Mouse (Mus musculus) regulatory T cell (primary cell): ENCODE measurements around the gene Thra.

Source experiments
- in situ Hi-C: fragments of 300-600 bp; cut with MboI, MseI; formaldehyde crosslinking; loops from one replicate; pipeline ENCODE4 v1.15.1; 2025; ENCODE audit warnings: high pct_unique_total_duplicates

The Thra gene

GRCm38 (mm10) chr11:98795015-98795713, 54.7 kb downstream of the Thra start, which contains the start of gene Msl1:
Gene Msl1 (plus strand): TSS chr11:98795516.
- in situ Hi-C loops, result loop anchor here (10.0 kb wide), 1 partner anchor 950 kb away; the partner anchor contains the start of gene B230217C12Rik

DNA sequence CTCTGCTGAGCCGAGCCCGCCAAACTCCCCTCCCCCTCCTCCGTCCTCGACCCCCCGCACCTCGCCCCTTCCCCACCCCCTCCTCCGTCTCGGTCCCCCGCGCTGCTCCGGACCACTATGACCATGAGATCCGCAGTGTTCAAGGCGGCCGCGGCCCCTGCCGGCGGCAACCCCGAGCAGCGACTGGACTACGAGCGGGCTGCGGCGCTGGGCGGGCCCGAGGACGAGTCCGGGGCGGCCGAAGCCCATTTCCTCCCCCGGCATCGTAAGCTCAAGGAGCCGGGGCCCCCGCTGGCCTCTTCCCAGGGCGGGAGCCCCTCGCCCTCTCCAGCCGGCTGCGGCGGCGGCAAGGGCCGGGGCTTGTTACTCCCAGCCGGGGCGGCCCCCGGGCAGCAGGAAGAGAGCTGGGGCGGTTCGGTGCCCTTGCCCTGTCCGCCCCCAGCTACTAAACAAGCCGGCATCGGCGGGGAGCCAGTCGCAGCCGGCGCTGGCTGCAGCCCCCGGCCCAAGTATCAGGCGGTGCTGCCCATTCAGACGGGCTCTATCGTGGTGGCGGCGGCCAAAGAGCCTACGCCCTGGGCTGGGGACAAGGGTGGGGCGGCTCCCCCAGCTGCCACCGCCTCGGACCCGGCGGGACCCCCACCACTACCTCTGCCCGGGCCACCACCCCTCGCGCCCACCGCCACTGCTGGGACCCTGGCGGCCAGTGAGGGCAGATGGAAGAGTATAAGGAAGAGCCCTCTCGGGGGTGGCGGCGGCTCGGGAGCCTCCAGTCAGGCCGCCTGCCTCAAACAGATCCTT, 55.5 kb downstream of the Thra start:
- in situ Hi-C loops, result loop anchor here (10.0 kb wide), 1 partner anchor 951 kb away; the partner anchor contains the start of gene B230217C12Rik

DNA sequence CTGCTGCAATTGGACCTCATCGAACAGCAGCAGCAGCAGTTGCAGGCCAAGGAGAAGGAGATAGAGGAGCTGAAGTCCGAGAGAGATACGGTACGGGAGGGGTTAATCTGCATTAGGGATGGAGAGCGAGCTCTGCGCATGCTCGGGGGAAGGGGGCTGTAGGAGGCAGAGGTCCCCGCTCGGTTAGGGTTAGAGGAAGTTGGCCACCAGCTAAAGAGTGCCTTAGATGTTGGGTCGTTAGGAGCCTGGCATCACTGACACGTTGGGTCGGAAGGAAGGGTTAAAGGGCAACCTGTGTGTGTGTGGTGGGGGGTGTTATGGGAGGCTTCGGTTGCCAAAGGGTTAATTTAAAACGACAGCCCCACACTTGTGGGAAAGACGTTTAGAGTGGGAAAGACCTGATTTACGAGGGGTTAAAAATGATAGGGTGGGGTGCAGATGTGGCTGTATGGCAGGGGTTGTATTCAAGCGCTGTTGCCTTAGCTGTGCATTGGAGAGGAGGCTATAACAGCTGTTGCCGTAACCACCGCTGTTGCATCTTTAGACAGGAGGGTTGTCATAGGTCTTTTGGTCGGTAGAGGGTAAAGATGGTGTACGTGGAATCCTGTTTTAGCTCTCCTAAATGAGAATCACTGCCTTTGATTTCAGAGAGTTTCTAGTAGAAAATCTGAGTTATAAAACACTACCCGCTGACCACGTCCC, 56.2 kb downstream of the Thra start:
- in situ Hi-C loops, result loop anchor here (10.0 kb wide), 1 partner anchor 952 kb away; the partner anchor contains the start of gene B230217C12Rik

GRCm38 (mm10) chr11:98797306-98797705, 56.9 kb downstream of the Thra start:
- in situ Hi-C loops, result loop anchor here (10.0 kb wide), 1 partner anchor 953 kb away; the partner anchor contains the start of gene B230217C12Rik

DNA sequence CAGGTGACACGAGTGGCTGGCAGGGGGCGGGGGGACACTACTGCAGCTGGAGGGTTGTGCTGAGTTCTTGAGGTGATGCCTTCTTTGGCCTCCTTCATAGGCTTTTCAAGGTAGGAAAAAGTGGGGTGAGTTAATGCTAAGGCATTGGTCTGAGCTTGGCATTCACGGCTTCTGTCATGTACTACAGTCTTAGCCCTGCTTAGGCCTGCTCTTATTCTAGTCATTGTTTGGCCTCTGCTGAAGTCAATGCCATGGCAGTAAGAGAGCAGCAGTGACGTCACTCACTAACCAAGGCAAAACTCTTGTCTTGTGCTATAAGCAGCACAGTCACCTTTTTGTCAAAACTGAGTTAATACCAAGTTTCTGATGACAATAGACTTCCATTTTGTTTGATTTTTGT, 57.5 kb downstream of the Thra start:
- in situ Hi-C loops, result loop anchor here (10.0 kb wide), 1 partner anchor 953 kb away; the partner anchor contains the start of gene B230217C12Rik

DNA sequence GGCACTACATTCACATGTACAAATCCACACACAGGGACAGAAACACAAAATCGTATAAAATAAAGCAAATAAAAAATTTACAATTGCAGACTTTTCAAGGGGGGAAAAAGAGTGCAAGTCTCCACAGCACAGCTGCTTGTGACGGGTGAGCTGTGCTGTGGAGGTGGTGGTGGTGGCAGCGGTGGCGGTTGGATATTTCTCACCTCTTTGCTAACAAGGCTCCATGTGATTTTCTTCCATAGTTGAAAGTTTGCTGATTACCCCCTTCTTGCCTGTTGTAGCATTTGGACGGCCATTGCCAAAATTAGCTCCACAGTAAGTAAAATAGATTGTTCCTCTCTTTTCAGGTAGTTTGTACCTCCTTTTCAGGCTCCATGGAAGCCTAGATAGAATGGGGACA, 64.2 kb downstream of the Thra start, which contains the start of gene Casc3:
Gene Casc3, plus strand, starts transcription at position 301 of the 400 bp plus-strand sequence.
- in situ Hi-C loops, result loop anchor here (25.0 kb wide), 1 partner anchor 592 kb away; the partner anchor contains the start of gene Cdk12

- in situ Hi-C loops, result loop anchor here (25.0 kb wide), 1 partner anchor 596 kb away; the partner anchor contains the start of gene Cdk12
These were observed 68.0 kb downstream of the Thra start for GRCm38 (mm10) chr11:98808417-98808816.

GRCm38 (mm10) chr11:98809457-98810290, 69.2 kb downstream of the Thra start:
- in situ Hi-C loops, result loop anchor here (5.0 to 25.0 kb wide), 2 partner anchors 193 to 597 kb away; partner anchors contain the start of gene Cdk12

DNA sequence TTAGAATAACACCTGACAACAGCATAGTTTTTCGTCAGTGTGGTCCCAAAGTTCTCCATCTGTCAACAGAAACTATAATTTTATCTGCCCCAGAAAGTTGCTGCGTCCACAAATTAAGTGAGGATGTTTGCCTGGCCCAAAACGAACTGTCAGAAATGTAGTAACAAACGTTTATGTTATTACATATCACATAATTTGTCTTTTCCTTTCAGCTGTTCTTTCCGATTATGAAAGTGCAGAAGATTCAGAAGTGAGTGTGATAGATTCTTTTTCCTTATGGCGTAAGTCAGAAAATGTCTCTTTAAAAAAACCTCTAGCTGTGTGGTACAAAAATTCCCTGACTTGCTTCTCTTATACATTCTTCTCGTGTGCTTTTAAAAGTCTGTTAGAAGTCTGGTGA, 70.2 kb downstream of the Thra start:
- in situ Hi-C loops, result loop anchor here (5.0 to 25.0 kb wide), 2 partner anchors 192 to 598 kb away; partner anchors contain the start of gene Cdk12

DNA sequence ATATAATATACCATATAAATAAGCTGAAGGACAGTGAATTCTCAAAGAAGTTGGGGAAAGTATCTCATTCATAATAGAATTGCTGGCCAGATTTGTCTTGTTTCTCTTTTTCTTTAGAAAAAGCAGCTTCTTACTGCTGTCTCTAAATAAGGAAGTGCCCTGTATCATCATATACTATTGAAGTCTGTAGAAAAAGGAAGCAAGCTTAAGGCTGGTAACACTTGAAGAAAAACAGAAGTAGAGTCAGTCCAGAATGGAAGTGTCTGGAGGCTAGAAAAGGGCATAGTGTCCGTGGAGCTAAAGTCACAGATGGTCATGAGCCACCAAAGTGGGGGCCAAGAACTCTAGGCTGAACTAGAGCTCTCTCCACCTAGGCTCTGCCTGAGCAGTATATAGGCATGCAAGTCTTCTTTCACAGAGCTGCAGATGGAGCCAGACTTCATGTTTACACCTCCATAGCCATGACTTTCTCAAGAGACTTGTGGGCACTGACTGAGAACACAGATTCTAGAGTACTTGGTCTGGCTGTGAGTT, 76.3 kb downstream of the Thra start:
- in situ Hi-C loops, result loop anchor here (25.0 kb wide), 1 partner anchor 604 kb away; the partner anchor contains the start of gene Cdk12
